30 mouse cellular contexts compared by ENCODE assay signal in genomic region chr19:57621814-57622213, GRCm38 (mm10). TPM values are rescaled to one million over a fixed set of nuclear protein-coding genes. Genes with fewer than 3 reads are reported as not detected.
DNase-seq lines count a peak whose midpoint lies in the region; ATAC-seq lines count a peak whose summit lies in the region.
"Had no signal": no experiment of that assay in that cellular context is flagged by ENCODE, and none has a peak within 500 bp of the region (broad histone marks: within the 10 kb centered on the region; RNA-seq: fewer than 3 reads in every experiment).

No protein-coding gene starts in this region.

- intact Hi-C loops in heart, postnatal 36 days (cut with DNase I), result no loop called here

- H3K27me3 ChIP-seq in liver, embryonic 12.5 days (replicated peaks), result no peaks in the 10 kb centered on the region
- H3K27me3 ChIP-seq: embryonic facial prominence, embryonic 15.5 days; forebrain, embryonic 13.5 days; hindbrain, embryonic 15.5 days; limb, embryonic 15.5 days; midbrain, embryonic 12.5 days; Patski had no signal

- no peak overlapping the region for H3K4me3 ChIP-seq in liver, embryonic 12.5 days
- H3K4me3 ChIP-seq: embryonic facial prominence, embryonic 10.5 days; embryonic facial prominence, embryonic 15.5 days; forebrain, embryonic 13.5 days; hindbrain, embryonic 10.5 days; hindbrain, embryonic 15.5 days; limb, embryonic 10.5 days; limb, embryonic 15.5 days; megakaryocyte, embryonic 14.5 days; midbrain, embryonic 12.5 days had no signal

- no peak overlapping the region for H3K27ac ChIP-seq in liver, embryonic 12.5 days
- H3K27ac ChIP-seq: embryonic facial prominence, embryonic 10.5 days; embryonic facial prominence, embryonic 15.5 days; forebrain, embryonic 13.5 days; hindbrain, embryonic 10.5 days; hindbrain, embryonic 15.5 days; limb, embryonic 10.5 days; limb, embryonic 15.5 days; midbrain, embryonic 12.5 days had no signal

- 0 out of 2 replicates have a peak overlapping the region, but pooled peaks have one; percentile 0 for H3K4me2 ChIP-seq in liver, embryonic 12.5 days
- H3K4me2 ChIP-seq: embryonic facial prominence, embryonic 15.5 days; forebrain, embryonic 13.5 days; heart, embryonic 11.5 days; hindbrain, embryonic 15.5 days; limb, embryonic 15.5 days; midbrain, embryonic 12.5 days had no signal

- H3K9me3 ChIP-seq in liver, embryonic 12.5 days (replicated peaks), result peaks cover 9% of the 10 kb centered on the region; the same call in 1 of the 2 replicates
- H3K9me3 ChIP-seq: embryonic facial prominence, embryonic 15.5 days; forebrain, embryonic 13.5 days; hindbrain, embryonic 10.5 days; hindbrain, embryonic 15.5 days; limb, embryonic 10.5 days; limb, embryonic 15.5 days; midbrain, embryonic 12.5 days had no signal

- peaks cover 7% of the 10 kb centered on the region; the same call in 1 of the 2 replicates for H3K36me3 ChIP-seq in liver, embryonic 12.5 days
- H3K36me3 ChIP-seq: embryonic facial prominence, embryonic 15.5 days; hindbrain, embryonic 15.5 days had no signal

- no peaks in the 10 kb centered on the region; the same call in 1 of the 2 replicates for H3K4me1 ChIP-seq in liver, embryonic 12.5 days
- H3K4me1 ChIP-seq: embryonic facial prominence, embryonic 10.5 days; hindbrain, embryonic 10.5 days; hindbrain, embryonic 15.5 days; limb, embryonic 15.5 days; midbrain, embryonic 12.5 days had no signal

- peak; percentile 87 for DNase-seq in heart, adult 11 months
- DNase-seq in heart, postnatal 36 days, result no peak
- no peak for DNase-seq in liver
- DNase-seq in left cerebral cortex, adult 11 months (ENCODE audit: low spot score), result no peak
- no peak for DNase-seq in urinary bladder, postnatal 14 days (ENCODE audit: low spot score)
- DNase-seq: adrenal gland, postnatal 36 days; cerebellum, adult 2 months; cerebellum, postnatal 14 days; gastrocnemius, postnatal 36 days; kidney, adult 11 months; kidney, postnatal 14 days; right cerebral cortex, postnatal 14 days; thymus, adult 18-20 months; thymus, postnatal 25 days had no signal

- no peak for ATAC-seq in liver, embryonic 12.5 days
- peak; percentile 87 for ATAC-seq in granulocyte monocyte progenitor cell, adult 5-6 weeks (replicated peaks; ENCODE audit: poor library complexity, severe bottlenecking)
- ATAC-seq in monocyte, adult 5-6 weeks (replicated peaks; ENCODE audit: insufficient number of reproducible peaks, low FRiP score, low TSS enrichment, poor library complexity, severe bottlenecking), result peak; percentile 68
- ATAC-seq: forebrain, embryonic 13.5 days; inflammation-experienced regulatory T-cells, adult 6 months; lung, postnatal 0 days; Patski had no signal

- 46% methylated on average over 19 of the region's 19 CpGs for WGBS in liver, embryonic 12.5 days (ENCODE audit: insufficient replicate concordance)

- no peak overlapping the region for H3K9ac ChIP-seq in liver, embryonic 12.5 days
- H3K9ac ChIP-seq: embryonic facial prominence, embryonic 15.5 days; forebrain, embryonic 13.5 days; hindbrain, embryonic 15.5 days; limb, embryonic 15.5 days; midbrain, embryonic 12.5 days had no signal

RNA-seq across cellular contexts. Expression of gene Atrnl1, which starts 11.0 kb away (rescaled TPM):
- 10 to 100 TPM; 15.4 to 15.8 TPM for total RNA-seq in heart, postnatal 36 days (2021)
- 1.8 and 2.0 TPM in 2 replicates for polyA plus RNA-seq in liver, embryonic 12.5 days (2016; fragmentation: Nextera tagmentation; extraction: Ambion mirVana)
- 13.7 and 15.7 TPM in 2 replicates for total RNA-seq in granulocyte monocyte progenitor cell, adult 5-6 weeks (2014; fragmentation: Nextera tagmentation)
- 15.8 and 17.6 TPM in 2 replicates for total RNA-seq in granulocyte monocyte progenitor cell, adult 5-6 weeks (2017)
- 1.0 to 3.8 TPM (median 1.6 TPM) in 3 replicates for total RNA-seq in monocyte, adult 5-6 weeks (2017)
